Mouse (Mus musculus): ENCODE measurements around the gene Galc. TPM values are rescaled to one million over a fixed set of nuclear protein-coding genes. Genes with fewer than 3 reads are reported as not detected.

Gene Galc
- total RNA-seq, 2 experiments from 2014 or later, result 23.7 to 24.9 TPM

DNA sequence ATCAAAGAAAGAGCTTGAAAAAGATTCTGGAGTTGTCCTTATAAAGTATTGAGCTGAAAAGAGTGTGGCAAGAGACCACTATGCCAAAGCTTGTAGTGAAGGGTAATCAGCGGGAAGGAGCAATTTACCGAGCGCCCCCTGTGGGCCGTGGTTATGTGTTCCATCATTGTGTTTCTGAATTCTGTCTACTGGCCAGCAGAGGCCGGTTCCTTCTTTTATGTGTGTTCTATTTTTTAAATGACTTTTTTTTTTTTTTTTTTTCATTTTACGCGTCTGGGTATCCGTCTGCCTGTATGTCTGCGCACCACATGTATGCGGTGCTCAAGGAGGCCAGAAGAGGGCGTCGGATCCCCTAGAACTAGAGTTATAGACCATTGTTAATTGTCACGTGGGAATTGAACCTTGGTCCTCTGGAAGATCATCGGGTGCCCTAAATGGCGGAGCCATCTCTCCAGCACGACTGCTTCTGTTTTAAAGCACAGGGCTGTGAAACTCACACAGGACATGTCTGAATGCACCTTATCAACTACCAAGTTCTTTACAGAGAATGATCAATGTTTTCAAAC, 78.9 kb downstream of the Galc start:
- no peak for DNase-seq

DNA sequence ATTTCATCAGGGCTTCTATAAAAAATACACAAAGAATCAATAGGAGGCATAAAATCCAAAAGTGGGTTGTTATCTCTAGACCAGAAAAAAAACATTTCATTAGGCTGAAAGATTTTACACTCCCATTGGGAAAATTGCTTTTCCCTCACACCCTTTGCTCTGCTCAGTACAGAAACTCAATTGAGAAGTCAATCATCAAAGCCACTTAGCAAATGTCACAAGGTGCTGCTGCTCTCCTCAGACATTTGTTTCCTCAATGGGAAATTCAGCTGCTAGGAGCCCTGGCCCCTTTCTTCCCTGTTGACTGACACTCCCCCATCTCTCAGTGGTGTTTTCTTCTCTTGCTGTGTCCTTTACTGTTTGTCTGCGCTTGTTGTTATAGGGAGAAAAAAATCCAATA, 79.8 kb downstream of the Galc start:
- DNase-seq, result no peak

DNA sequence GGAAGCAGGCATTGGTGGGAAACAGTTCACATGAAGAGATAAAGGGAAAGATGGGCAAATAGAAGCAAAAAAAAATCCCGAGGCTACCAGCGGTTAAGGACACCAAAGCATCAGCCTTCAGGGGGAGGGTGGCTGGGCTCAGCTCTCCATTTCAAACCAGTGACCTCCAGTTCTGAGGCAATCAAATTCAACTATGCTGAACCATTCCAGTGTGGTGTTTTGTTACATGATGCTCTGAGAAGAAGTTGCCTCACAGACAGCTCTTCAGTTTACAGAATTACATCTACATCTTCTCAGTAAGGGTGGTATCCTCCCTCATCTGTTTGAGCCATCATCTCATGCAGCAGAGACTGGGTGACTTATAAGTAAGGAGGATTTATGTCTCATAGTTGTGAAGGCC, 82.6 kb downstream of the Galc start:
- no peak for DNase-seq

DNA sequence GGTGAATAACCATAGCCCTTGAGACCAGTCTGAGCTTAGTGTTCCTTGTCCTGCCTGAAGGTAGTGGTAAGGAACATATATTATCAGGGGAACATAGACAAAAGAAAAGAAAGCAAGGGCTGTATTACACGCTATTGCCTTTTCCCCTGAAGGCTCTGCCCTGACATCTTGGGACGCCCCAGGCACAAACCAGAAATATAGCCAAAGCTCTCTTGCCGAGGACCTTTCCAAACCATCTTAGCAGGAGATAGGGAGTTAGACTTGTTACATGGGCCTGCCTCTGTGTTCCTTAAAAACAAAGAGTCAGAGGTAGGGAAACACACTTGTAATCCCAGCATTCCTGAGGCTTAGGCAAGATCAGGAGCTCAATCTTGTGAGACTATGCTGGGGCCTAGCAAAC, 97.4 kb downstream of the Galc start:
- DNase-seq, result no peak

DNA sequence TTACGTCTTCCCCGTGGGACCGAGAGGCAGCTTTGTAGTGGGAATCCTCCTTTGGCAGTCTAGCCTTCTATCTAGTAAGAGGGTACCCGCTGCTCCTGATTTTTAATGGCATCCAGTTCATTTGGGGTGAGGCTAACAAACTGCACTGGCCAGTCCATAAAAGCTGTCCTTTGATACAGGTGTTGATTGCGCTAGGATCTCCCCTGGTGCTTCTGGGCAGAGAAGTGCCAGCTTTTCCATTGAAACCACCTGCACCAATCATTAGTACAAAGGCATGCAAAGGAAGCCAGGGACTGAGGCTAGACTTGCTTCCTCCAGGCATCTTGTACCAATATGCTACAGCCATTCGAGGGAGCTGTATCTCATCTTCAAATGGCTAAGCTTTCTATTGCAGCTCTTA, 98.4 kb downstream of the Galc start:
- DNase-seq, result no peak

Other genes starting within 250 kb of the Galc start
- not detected for gene Gpr65, start 9.2 kb upstream of the Galc start, total RNA-seq (2021)